Mouse (Mus musculus): ENCODE measurements around the gene Tnfaip8l1.

Gene Tnfaip8l1

GRCm38 (mm10) chr17:56183658-56184103 lies 21.4 kb downstream of the Tnfaip8l1 start, which contains the start of gene Mydgf:
Mydgf (minus strand) TSS chr17:56183920.
- peak; percentile 99 for DNase-seq

DNA sequence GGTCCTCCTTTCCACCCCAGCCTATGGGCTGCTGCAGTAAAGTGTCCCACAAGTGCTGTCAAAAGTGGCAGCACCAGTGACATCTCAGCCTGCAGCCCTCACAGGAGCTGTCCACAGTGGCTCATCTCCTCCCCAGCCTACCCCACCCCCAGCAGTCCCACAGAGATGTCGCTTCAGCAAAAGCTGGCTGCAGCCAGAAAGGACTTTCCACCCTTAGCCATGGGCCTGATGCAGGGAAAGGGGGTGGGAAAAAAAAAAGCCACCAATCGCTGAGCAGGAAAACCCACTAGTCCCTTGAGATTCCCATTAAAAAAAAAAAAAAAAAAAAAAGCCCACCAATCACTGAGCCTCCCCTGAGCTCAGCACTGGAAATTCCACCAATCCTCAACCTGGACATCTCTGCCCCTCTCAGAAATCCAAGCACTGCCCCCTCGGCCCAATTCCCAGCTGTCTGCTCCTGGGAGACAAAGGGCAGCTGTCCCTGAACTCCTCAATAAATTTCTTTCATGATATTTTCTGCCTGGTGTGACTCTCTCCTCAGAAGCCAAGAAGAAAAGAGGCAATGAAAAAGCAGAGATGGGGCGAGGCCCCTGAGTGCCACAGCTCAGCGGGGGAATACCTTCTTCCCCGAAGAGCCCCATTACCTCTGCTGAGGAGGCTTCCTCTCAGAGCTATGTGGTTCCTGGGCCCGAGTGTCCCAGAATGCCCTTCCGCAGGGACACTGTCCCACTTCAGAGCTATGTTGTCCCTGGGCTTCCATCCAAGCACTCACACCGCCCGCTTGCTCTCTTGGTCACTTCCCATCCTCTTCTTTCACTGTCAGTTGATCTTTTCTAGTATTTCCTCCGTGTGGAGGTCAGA lies 23.2 kb downstream of the Tnfaip8l1 start:
- DNase-seq = peak; percentile 98

DNA sequence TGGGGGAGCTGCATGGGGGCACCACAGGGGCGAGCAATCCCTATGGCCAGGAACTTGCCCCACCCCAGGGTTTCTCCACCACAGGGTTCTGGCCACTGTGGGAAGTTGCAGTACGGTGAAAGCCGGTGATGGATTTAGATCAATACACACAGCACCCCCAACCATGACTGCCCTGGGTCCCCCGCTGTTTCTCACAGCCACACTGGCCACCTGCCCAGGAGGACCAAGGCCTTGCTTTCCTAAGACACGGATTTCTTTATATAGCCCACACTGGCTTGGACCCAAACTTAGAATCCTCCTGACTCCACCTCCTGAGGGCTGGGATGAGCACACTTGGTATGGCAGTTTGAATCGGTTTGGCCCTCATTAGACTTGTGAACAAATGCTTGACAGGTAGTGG lies 29.0 kb downstream of the Tnfaip8l1 start:
- no peak for DNase-seq

- DNase-seq = no peak
Observed at GRCm38 (mm10) chr17:56194357-56194756, 32.1 kb downstream of the Tnfaip8l1 start.

DNA sequence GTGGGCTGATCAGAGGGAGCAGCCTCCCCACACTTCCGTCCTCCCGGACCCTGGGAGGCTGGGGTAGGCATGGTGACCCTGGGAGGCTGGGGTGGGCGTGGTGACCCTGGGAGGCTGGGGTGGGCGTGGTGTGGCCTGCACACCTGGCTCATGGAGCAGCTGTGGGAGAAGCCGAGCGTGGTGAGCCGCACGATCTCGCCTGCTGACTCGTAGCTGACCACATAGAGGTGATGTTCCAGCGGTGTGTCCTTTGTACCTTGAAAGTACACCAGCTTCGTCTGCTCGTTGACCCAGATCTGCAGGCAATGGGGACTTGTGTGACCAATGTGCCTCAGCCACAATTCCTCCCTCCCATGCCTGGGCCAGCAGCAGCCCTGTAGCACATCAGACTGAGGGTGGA lies 32.5 kb downstream of the Tnfaip8l1 start:
- DNase-seq = no peak

DNA sequence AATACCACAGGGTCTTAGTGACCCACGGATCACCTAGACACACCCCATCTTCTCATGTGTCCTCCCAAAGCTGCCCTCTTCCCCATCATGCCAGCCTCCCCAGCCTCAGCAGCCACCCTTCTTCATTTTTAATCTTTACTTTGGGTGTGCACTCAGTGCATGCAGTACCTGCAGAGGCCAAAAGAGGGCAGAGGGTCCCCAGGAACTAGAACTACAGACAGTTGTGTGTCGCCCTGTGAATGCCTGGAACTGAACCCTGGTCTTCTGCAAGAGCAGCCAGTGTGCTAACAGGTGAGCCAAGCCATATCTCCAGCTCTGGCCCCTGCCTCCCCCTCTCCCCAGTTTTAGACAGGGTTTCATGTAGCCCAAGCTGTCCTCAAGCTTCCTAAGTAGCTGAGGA lies 34.6 kb downstream of the Tnfaip8l1 start:
- DNase-seq = no peak

DNA sequence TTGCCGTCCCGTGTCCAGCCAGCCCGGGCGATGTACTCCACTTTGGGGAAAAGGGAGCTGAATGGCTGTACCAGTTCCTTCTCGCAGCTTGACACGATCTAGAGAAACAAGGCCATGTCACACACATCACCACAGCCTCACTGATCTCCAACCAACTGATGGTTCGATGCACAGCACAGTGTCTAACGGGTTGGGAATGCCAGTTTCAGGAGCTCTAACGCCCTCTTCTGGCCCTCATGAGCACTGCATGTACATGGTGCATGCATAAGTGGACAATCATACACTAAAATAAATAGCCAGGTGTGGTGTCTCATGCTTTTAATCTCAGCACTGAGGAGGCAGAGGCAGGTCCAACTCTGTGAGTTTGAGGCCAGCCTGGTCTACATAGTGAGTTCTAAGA lies 38.3 kb downstream of the Tnfaip8l1 start:
- DNase-seq = no peak

- DNase-seq = no peak
Observed at GRCm38 (mm10) chr17:56201642-56202041, 39.4 kb downstream of the Tnfaip8l1 start.

DNA sequence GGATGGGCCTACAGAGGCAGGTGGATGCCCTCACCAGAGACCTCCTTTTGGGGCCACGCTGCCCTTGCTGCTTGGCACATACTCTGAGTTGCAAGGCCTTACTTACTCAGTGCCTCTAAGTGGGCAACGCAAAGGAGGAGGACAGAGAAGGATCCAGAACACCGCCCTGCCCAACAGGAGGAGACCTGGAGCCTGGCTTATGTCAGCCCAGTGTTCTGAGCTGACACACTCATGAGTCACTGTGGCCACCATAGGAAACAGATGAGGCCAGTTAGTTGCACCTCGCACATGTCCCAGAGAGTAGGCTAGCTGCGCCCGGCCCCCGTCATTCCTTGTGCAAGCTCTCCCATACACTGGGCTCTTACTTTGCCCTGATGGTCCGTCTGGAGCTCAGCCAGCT lies 40.2 kb downstream of the Tnfaip8l1 start:
- DNase-seq = no peak

GRCm38 (mm10) chr17:56203729-56204128 lies 41.5 kb downstream of the Tnfaip8l1 start:
- no peak for DNase-seq

GRCm38 (mm10) chr17:56206276-56206884 lies 44.1 kb downstream of the Tnfaip8l1 start:
- peak; percentile 87 for DNase-seq

DNA sequence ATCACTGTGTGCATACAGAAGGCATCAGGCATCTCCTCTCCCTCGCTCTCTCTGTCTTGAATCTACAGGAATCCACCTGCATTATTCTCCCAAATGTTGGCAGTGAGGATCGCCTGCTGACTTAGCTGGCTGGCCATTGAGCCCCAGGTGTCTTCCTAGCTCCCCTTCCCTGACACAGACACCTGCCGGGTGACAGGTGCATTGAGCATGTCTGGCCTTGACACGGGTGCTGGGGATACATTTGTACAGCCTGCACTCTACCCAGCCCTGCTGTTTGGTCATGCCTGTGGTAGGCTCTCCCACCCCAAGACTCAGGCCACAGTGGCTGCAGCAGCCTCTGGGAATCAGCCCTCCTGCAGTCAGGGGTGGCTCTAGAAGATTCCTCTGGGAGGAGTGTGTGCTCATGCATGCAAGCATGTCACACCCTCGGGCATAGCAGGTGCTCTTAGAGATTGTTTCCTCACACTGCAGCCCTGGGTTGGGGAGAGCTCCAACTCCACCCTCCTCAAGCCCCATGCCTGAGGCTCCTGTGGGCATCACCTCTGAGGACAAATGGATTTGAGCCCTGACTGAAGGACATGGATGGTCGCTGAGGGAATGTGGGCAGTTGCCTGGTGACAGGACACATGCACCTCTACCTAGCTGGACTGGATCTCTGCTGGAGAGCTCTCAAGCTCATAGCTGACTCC lies 44.9 kb downstream of the Tnfaip8l1 start:
- DNase-seq = peak; percentile 89

DNA sequence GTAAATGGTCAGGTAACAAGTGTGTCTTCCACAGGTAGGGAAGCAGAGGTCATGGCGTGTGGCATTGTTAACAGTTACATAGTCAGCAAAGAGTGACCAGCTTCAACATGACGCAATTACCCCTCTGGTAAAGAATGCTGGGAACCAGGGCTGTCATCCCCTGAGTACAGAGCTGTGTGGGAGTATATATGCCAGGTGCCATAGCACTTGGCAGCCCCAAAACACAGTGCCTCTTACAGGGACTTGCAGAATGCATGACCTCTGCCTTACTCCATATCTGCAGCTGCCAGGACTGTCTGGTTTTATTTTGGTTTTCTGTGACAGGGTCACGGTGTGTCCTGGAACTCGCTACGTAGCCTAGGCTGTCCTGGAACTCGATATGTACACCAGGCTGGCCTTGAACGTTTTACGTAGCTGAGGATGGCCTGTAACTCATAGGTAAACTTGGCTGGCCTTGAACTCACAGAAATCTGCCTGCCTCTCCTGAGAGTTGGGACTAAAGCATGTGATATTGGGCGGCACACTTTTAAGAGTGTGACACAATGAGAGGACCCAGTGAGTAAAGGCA lies 45.8 kb downstream of the Tnfaip8l1 start:
- DNase-seq = peak; percentile 86

GRCm38 (mm10) chr17:56208821-56209220 lies 46.5 kb downstream of the Tnfaip8l1 start:
- DNase-seq = peak; percentile 90

GRCm38 (mm10) chr17:56211090-56211489 lies 48.8 kb downstream of the Tnfaip8l1 start:
- peak; percentile 98 for DNase-seq

DNA sequence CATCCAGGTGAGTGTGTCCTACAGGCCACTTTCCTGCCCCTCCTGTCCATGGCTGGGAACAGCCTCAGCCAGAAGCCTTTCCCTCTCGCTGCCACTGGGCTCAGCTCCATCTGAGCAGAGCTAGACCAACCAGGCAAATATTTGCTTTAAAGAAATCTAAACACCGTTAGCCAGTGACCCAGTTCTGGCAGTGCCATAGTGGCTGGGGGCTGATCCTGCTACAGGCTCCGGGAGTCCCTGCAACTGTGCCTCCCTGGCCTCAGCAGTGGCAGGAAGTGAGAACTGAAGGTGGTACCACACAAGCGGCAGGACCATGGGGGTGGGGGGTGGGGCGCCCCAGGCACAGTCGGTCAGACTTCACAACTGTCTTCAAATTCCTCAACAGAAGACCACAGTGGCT lies 50.4 kb downstream of the Tnfaip8l1 start:
- DNase-seq = peak; percentile 81

DNA sequence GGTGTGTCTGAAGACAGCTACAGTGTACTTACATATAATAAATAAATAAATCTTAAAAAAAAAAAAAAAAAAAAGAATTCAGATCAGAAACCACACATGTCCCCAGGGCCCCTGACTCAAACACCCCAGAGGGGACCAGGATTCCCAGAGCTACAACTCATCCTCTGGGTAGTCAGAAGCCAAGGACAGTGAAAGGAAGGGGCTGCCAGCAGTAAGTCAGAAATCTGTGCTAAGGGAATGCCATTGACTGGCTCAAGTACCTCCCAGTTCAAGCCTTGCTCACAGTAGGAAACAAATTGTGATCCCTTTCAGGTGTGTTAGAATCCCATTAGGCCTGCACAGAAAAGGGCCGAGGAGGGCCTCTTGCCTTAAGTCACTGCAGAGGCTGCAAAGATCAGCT lies 52.0 kb downstream of the Tnfaip8l1 start:
- DNase-seq = no peak

DNA sequence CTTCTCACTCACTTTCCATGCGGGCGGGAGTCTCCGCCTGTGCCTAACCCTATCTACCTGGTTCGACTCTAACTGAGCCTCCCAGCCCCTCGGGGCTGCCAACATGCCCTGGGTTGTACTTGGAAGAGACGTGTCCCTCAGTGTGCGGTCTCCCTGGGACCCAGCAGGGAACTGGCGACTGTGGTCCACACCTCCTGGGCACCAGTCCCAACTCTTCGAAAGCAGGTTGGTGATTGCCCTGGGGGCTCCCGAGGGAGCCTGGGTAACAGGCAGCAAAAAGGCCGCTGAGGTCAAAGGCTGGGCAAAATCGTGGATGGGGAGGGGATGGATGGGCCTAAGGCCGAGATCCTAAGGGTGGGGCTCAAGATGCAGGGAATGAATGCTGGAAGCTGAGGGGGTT lies 55.4 kb downstream of the Tnfaip8l1 start:
- peak; percentile 94 for DNase-seq

GRCm38 (mm10) chr17:56218377-56219191 lies 56.3 kb downstream of the Tnfaip8l1 start, which contains the start of gene Dpp9:
Dpp9 (minus strand) TSS chr17:56218905.
- DNase-seq = peak; percentile 100

- peak; percentile 88 for DNase-seq
Observed at GRCm38 (mm10) chr17:56219251-56219650, 57.0 kb downstream of the Tnfaip8l1 start.

DNA sequence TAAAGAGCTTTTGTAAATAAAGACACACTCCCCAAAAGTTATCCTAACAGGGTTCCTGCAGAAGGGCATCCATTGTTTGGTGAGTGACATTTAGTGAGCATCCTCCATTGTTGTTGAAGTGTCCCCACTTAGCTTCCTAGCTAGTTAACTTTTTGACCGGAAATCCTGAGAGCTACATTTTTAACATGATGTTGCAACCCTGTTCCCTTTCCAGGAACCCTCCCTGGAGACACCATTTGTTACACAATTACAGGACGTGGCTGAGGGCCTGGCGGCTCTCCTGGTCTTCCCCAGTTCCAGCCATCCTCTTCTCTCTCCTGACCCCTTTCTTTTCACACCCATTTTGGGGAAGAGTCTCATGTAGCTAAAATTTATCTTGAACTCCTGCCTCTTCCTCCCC lies 57.5 kb downstream of the Tnfaip8l1 start:
- DNase-seq = peak; percentile 98
